Mouse (Mus musculus) hindbrain, embryonic 15.5 days (tissue): ENCODE results near the gene Acot13. TPM values are rescaled to one million over a fixed set of nuclear protein-coding genes. Genes with fewer than 3 reads are reported as not detected.

Experiments
- ATAC-seq: fragments of 200-750 bp; cut with Nextera tagmentation; 2 replicates; pipeline ENCODE4 v1.8.0; 2017; ENCODE audit warnings: low read depth, moderate number of reproducible peaks, moderate TSS enrichment; ENCODE audit not compliant: low FRiP score
- H3K27ac ChIP-seq: fragments of 300-500 bp; sonication (generic); replicated peaks from 2 replicates; pipeline ENCODE4 v1.5.1; 2015; ENCODE audit warnings: mild to moderate bottlenecking, inconsistent platforms
- H3K27me3 ChIP-seq: fragments of 300-500 bp; sonication (generic); 2 replicates; pipeline ENCODE4 v1.6.1; 2015; ENCODE audit warnings: control low read depth, inconsistent platforms
- H3K36me3 ChIP-seq: fragments of 300-500 bp; sonication (generic); 2 replicates; pipeline ENCODE4 v1.6.1; 2015; ENCODE audit warnings: control low read depth, inconsistent platforms
- H3K4me1 ChIP-seq: fragments of 300-500 bp; sonication (generic); replicated peaks from 2 replicates; pipeline ENCODE4 v1.6.1; 2015; ENCODE audit warnings: control low read depth, inconsistent platforms
- H3K4me2 ChIP-seq: fragments of 300-500 bp; sonication (generic); 2 replicates; pipeline ENCODE4 v1.6.1; 2015; ENCODE audit warnings: moderate library complexity, mild to moderate bottlenecking, inconsistent platforms
- H3K4me3 ChIP-seq: fragments of 300-500 bp; sonication (generic); 2 replicates; pipeline ENCODE4 v1.5.1; 2015; ENCODE audit warnings: mild to moderate bottlenecking, inconsistent platforms
- H3K9ac ChIP-seq: fragments of 300-500 bp; sonication (generic); 2 replicates; pipeline ENCODE4 v1.6.1; 2015; ENCODE audit warnings: inconsistent platforms
- H3K9me3 ChIP-seq: fragments of 300-500 bp; sonication (generic); 2 replicates; pipeline ENCODE4 v1.6.1; 2016; ENCODE audit warnings: control low read depth, inconsistent platforms
- WGBS: fragments of 180-500 bp; shearing (Covaris S2); methylation state at CpG from one replicate; pipeline ENCODE4 v1.1.7; 2015; 5-methylcytosine and 5-hydroxymethylcytosine counted together
- polyA plus RNA-seq: library from polyadenylated mRNA; unstranded; fragments of >200 nt; fragmentation: Nextera tagmentation; extraction: Ambion mirVana; gene quantifications from 2 replicates; pipeline ENCODE4 v1.2.1, GENCODE M21; 2015

The Acot13 gene
- polyA plus RNA-seq, 1 experiment from 2014 or later: 53.8 TPM

DNA sequence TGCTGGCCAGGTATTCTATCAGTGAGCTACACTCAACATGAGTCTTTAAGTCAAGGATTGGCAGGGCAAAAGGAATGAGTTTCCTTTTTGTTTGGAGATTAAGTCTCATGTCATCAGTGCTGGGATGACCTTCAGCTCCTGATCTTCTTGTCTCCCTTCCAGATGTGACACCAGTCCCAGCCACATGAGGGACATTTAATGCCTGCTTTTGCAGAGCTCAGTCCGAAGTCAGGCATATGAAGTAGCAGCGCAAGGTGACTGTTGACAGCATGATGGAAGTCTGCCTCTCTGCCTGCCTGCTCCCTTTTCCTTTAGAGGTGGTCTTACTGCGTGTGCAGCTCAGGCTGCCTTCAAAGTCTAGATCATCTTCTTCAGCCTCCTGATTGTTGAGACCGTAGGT, 6.7 kb downstream of the Acot13 start:
- no peaks in the 10 kb centered on the region for H3K9me3 ChIP-seq
- no peak overlapping the region for H3K9ac ChIP-seq
- no peak for ATAC-seq
- H3K27ac ChIP-seq: no peak overlapping the region
- no peaks in the 10 kb centered on the region for H3K36me3 ChIP-seq
- 93% methylated on average over 4 of the region's 4 CpGs for WGBS
- H3K4me3 ChIP-seq: no peak overlapping the region
- H3K4me1 ChIP-seq: no peaks in the 10 kb centered on the region
- no peaks in the 10 kb centered on the region for H3K27me3 ChIP-seq
- H3K4me2 ChIP-seq: no peak overlapping the region

GRCm38 (mm10) chr13:24822663-24823343, 8.5 kb downstream of the Acot13 start:
- Histone ChIP-seq H3K27ac (no peak overlapping the region), H3K4me2 (no peak overlapping the region), H3K4me1 (no peaks in the 10 kb centered on the region), H3K9ac (no peak overlapping the region), H3K36me3 (no peaks in the 10 kb centered on the region), H3K9me3 (no peaks in the 10 kb centered on the region), H3K27me3 (no peaks in the 10 kb centered on the region), H3K4me3 (no peak overlapping the region)
- 87% methylated on average over 16 of the region's 16 CpGs for WGBS
- no peak for ATAC-seq

DNA sequence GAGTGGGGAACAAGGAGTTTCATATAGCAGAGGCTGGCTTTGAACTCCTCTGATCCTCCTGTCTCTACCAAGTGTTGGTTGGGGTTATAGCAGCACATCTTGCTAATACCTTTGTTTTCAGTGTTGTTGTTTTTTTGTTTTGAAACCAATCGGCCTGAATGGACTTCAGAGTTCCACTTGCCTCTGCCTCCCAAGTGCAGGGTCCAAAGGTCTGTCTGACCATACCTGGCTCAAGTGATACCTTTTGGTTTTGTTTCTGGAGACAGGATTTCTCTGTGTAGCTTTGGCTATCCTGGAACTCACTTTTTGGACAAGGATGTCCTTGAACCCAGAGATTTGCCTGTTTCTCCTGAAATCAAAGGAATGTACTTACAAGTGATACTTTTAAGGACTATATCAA, 11.4 kb downstream of the Acot13 start:
- ATAC-seq: no peak
- Histone ChIP-seq H3K4me2 (no peak overlapping the region), H3K4me3 (no peak overlapping the region), H3K9ac (no peak overlapping the region), H3K27me3 (no peaks in the 10 kb centered on the region), H3K9me3 (no peaks in the 10 kb centered on the region), H3K27ac (no peak overlapping the region), H3K4me1 (no peaks in the 10 kb centered on the region), H3K36me3 (peaks cover 5% of the 10 kb centered on the region)
- WGBS: 95% methylated on average over 1 of the region's 1 CpGs

DNA sequence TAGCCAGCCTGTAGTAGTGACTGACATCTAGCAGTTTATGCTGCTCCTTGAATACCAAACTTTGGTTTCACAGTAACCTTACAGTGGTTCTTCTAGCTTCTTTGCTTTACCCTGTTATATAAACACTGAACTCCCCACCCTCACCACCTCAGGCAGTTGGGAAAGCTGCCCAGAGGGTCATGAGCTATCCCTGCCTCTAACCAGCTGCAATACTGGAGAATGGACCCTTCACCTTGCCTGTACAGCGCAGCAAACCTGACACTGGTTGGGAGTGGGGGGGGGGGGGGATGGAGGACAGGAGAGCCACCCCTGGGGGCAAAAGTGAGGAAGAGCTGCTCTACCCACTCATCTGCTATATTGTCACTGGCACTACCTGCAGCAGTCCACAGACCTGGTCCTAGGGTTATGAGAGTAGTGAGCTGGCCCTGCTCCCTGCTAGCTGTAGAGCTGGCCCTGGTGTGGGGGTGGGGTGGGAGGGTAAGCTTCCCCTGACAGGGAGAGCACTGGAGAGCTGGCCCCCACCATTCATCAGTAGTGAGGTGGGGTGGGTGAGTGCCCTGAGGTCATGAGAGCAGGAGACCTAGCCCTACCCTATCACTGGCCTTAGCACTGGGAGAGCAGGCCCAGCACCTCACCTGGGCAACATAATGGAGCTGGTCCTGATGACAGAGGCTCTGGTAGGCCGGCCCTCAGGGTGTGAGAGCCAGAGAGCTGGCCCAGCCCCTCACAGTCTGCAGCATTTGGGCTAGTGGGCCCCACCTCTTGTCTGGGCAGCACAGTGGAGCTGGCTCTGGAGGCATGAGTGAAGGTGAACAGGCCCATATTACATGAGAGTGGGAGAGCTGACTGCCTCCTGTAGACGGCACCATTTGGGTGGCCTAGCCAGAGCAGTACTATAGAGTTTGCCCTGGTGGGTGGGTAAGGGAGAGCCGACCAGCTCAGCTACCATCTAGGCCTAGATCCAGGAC, 14.9 kb downstream of the Acot13 start:
- Histone ChIP-seq H3K4me1 (no peaks in the 10 kb centered on the region), H3K9me3 (no peaks in the 10 kb centered on the region), H3K4me2 (no peak overlapping the region), H3K4me3 (no peak overlapping the region), H3K27me3 (no peaks in the 10 kb centered on the region), H3K27ac (no peak overlapping the region), H3K9ac (no peak overlapping the region), H3K36me3 (peaks cover 32% of the 10 kb centered on the region)
- peak; percentile 77 for ATAC-seq
- WGBS: 68% methylated on average over 4 of the region's 4 CpGs

DNA sequence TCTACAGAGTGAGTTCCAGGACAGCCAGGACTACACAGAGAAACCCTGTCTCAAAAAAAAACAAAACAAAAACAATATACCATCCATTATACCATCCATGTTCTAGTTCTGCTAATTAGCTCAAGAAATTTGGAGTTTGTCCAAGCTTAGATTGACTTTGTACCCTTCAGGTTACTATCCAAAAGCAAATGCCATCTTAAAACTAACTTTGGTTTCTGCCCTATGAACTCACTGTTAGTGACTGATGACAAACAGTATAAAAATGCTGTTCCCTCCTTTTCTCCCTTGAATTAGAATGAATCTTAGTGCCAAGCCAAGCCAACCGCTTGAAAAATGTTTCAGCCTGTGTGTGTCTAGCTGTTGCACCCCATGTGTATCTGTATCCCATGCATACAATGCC, 16.7 kb downstream of the Acot13 start:
- H3K27me3 ChIP-seq: no peaks in the 10 kb centered on the region
- no peaks in the 10 kb centered on the region for H3K4me1 ChIP-seq
- H3K4me3 ChIP-seq: no peak overlapping the region
- WGBS: 75% methylated on average over 1 of the region's 1 CpGs
- ATAC-seq: no peak
- no peaks in the 10 kb centered on the region for H3K9me3 ChIP-seq
- H3K36me3 ChIP-seq: peaks cover 48% of the 10 kb centered on the region
- no peak overlapping the region for H3K4me2 ChIP-seq
- H3K27ac ChIP-seq: no peak overlapping the region
- H3K9ac ChIP-seq: no peak overlapping the region

DNA sequence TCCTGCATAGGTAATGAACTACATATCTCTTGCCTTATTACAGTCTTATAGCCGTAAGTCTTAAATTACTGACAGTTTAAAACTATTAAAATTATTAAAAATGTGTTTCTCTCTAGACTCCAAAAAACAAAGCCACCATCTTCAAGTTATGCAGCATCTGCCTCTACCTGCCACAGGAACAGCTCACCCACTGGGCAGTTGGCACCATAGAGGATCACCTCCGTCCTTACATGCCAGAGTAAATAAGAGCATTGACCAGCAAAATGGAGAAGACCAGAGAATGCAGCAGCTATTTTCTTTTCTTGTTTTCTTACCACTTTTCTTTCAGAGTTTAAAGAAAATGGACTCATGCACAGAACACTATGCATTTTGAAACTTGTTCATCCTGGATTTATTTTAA, 18.8 kb downstream of the Acot13 start:
- H3K27me3 ChIP-seq: no peaks in the 10 kb centered on the region
- H3K27ac ChIP-seq: no peak overlapping the region
- 94% methylated on average over 2 of the region's 2 CpGs for WGBS
- H3K36me3 ChIP-seq: peaks cover 61% of the 10 kb centered on the region
- H3K9me3 ChIP-seq: no peaks in the 10 kb centered on the region
- H3K9ac ChIP-seq: no peak overlapping the region
- H3K4me1 ChIP-seq: no peaks in the 10 kb centered on the region
- no peak overlapping the region for H3K4me2 ChIP-seq
- no peak for ATAC-seq
- H3K4me3 ChIP-seq: no peak overlapping the region

GRCm38 (mm10) chr13:24806079-24806478, 25.3 kb downstream of the Acot13 start:
- Histone ChIP-seq H3K9me3 (no peaks in the 10 kb centered on the region), H3K4me2 (no peak overlapping the region), H3K27ac (no peak overlapping the region), H3K4me1 (peaks cover 26% of the 10 kb centered on the region), H3K36me3 (peaks cover 40% of the 10 kb centered on the region), H3K27me3 (no peaks in the 10 kb centered on the region), H3K9ac (no peak overlapping the region), H3K4me3 (no peak overlapping the region)
- no peak for ATAC-seq

DNA sequence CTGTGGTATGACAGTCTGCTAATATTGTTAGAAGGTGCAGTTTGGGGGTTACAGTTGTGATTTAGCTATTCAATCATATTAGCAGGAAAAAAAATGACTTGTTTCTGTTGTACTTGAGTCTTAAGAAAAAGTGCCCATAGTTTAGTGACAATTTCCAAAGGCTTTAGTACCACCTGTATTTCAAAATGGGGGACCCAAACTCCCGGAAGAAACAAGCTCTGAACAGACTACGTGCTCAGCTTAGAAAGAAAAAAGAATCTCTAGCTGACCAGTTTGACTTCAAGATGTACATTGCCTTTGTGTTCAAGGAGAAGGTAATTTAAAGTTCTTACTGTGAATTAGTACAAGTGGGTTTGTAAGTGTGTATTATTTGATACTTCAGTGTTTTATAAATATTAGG, 28.1 kb downstream of the Acot13 start:
- Histone ChIP-seq H3K9me3 (no peaks in the 10 kb centered on the region), H3K9ac (0 out of 2 replicates have a peak overlapping the region, but pooled peaks have one; percentile 25), H3K36me3 (peaks cover 20% of the 10 kb centered on the region), H3K4me2 (peak overlapping the region; percentile 85), H3K4me1 (peaks cover 33% of the 10 kb centered on the region), H3K27me3 (no peaks in the 10 kb centered on the region), H3K4me3 (peak overlapping the region; percentile 96), H3K27ac (no peak overlapping the region)
- ATAC-seq: no peak
- 20% methylated on average over 2 of the region's 2 CpGs for WGBS

GRCm38 (mm10) chr13:24802131-24802691, 29.1 kb downstream of the Acot13 start:
- no peak for ATAC-seq
- peak overlapping the region; percentile 96 for H3K4me3 ChIP-seq
- peak overlapping the region; percentile 89 for H3K9ac ChIP-seq
- H3K9me3 ChIP-seq: no peaks in the 10 kb centered on the region
- no peaks in the 10 kb centered on the region for H3K27me3 ChIP-seq
- peaks cover 33% of the 10 kb centered on the region for H3K4me1 ChIP-seq
- under 1% methylated on average over 26 of the region's 26 CpGs for WGBS
- H3K36me3 ChIP-seq: peaks cover 11% of the 10 kb centered on the region
- peak overlapping the region; percentile 85 for H3K4me2 ChIP-seq
- H3K27ac ChIP-seq: peak overlapping the region; percentile 97

- peak within 1 kb of the TSS; percentile 89 for H3K9ac ChIP-seq
- H3K27ac ChIP-seq: peak within 1 kb of the TSS; percentile 97
- H3K4me3 ChIP-seq: peak within 1 kb of the TSS; percentile 96
- peaks cover 33% of the 10 kb centered on the region for H3K4me1 ChIP-seq
- H3K4me2 ChIP-seq: peak within 1 kb of the TSS; percentile 85
- peak; percentile 65 for ATAC-seq
- H3K27me3 ChIP-seq: no peaks in the 10 kb centered on the region
- no peaks in the 10 kb centered on the region for H3K9me3 ChIP-seq
- peaks cover 6% of the 10 kb centered on the region; the same call in 1 of the 2 replicates for H3K36me3 ChIP-seq
- under 1% methylated on average over 73 of the region's 74 CpGs for WGBS
Measured at GRCm38 (mm10) chr13:24801308-24801921, 29.9 kb downstream of the Acot13 start, which contains the start of gene BC005537. Gene BC005537 (plus strand): TSS chr13:24801657.

- peak overlapping the region; percentile 85 for H3K4me2 ChIP-seq
- peaks cover 33% of the 10 kb centered on the region for H3K4me1 ChIP-seq
- peak overlapping the region; percentile 97 for H3K27ac ChIP-seq
- under 1% methylated on average over 42 of the region's 42 CpGs for WGBS
- H3K9ac ChIP-seq: peak overlapping the region; percentile 89
- peak; percentile 97 for ATAC-seq
- no peaks in the 10 kb centered on the region for H3K9me3 ChIP-seq
- H3K4me3 ChIP-seq: peak overlapping the region; percentile 96
- 0 out of 2 replicates have a peak, but pooled peaks cover 3% of the 10 kb centered on the region for H3K36me3 ChIP-seq
- no peaks in the 10 kb centered on the region for H3K27me3 ChIP-seq
Measured at GRCm38 (mm10) chr13:24800674-24801307, 30.5 kb downstream of the Acot13 start.
